Comparison of ENCODE assay signal across 29 mouse cellular contexts in genomic region chr3:84890983-84891382, GRCm38 (mm10).
DNase-seq lines count a peak whose midpoint lies in the region; ATAC-seq and TF ChIP-seq lines count a peak whose summit lies in the region.
"Had no signal": no experiment of that assay in that cellular context is flagged by ENCODE, and none has a peak within 500 bp of the region (broad histone marks: within the 10 kb centered on the region; RNA-seq: fewer than 3 reads in every experiment).

No protein-coding gene starts in this region.

- H3K9me3 ChIP-seq in heart, embryonic 12.5 days (replicated peaks) = no peaks in the 10 kb centered on the region
- no peaks in the 10 kb centered on the region for H3K9me3 ChIP-seq in stomach, postnatal 0 days (ENCODE audit: control insufficient read depth, low read length)
- H3K9me3 ChIP-seq: embryonic facial prominence, embryonic 10.5 days; embryonic facial prominence, embryonic 15.5 days; forebrain, embryonic 13.5 days; heart, embryonic 15.5 days; hindbrain, embryonic 10.5 days; hindbrain, embryonic 15.5 days; liver, embryonic 12.5 days; midbrain, embryonic 13.5 days; neural tube, embryonic 13.5 days had no signal

- no peak overlapping the region for H3K9ac ChIP-seq in heart, embryonic 12.5 days
- H3K9ac ChIP-seq in stomach, postnatal 0 days (ENCODE audit: low read length) = no peak overlapping the region
- H3K9ac ChIP-seq: embryonic facial prominence, embryonic 15.5 days; forebrain, embryonic 13.5 days; heart, embryonic 15.5 days; hindbrain, embryonic 15.5 days; liver, embryonic 12.5 days; midbrain, embryonic 13.5 days; neural tube, embryonic 13.5 days had no signal

- no peak overlapping the region for H3K4me2 ChIP-seq in heart, embryonic 12.5 days
- no peak overlapping the region for H3K4me2 ChIP-seq in stomach, postnatal 0 days (replicated peaks; ENCODE audit: low read depth)
- H3K4me2 ChIP-seq: embryonic facial prominence, embryonic 15.5 days; forebrain, embryonic 13.5 days; heart, embryonic 15.5 days; hindbrain, embryonic 15.5 days; liver, embryonic 12.5 days; midbrain, embryonic 13.5 days; neural tube, embryonic 13.5 days had no signal

- no peak for TF ChIP-seq CTCF in stomach, postnatal 0 days (IDR thresholded peaks at IDR 0.05; ENCODE audit: low read depth)

- TF ChIP-seq EP300 in stomach, postnatal 0 days (optimal IDR thresholded peaks at IDR 0.05) = no peak

- no peak overlapping the region for H3K4me3 ChIP-seq in heart, embryonic 12.5 days
- H3K4me3 ChIP-seq in stomach, postnatal 0 days (ENCODE audit: low read depth, low read length) = no peak overlapping the region
- H3K4me3 ChIP-seq: embryonic facial prominence, embryonic 10.5 days; embryonic facial prominence, embryonic 15.5 days; forebrain, embryonic 13.5 days; heart, embryonic 15.5 days; hindbrain, embryonic 10.5 days; hindbrain, embryonic 15.5 days; left cerebral cortex, adult 2 months; liver, embryonic 12.5 days; midbrain, embryonic 13.5 days; neural tube, embryonic 13.5 days had no signal

- ATAC-seq in heart, embryonic 12.5 days (ENCODE audit: insufficient number of reproducible peaks, low FRiP score) = no peak
- no peak for ATAC-seq in stomach, postnatal 0 days (ENCODE audit: low FRiP score, low TSS enrichment)
- ATAC-seq: CD4-positive, CD25-positive, alpha-beta regulatory T cell, adult 4 months; forebrain, embryonic 13.5 days; inflammation-experienced regulatory T-cells, adult 6 months; liver, embryonic 12.5 days; lung, postnatal 0 days; midbrain, embryonic 13.5 days had no signal

- 77% methylated on average over 5 of the region's 5 CpGs for WGBS in heart, embryonic 12.5 days
- WGBS in stomach, postnatal 0 days = 79% methylated on average over 5 of the region's 5 CpGs

- DNase-seq in adrenal gland, adult (ENCODE audit: inconsistent age in 2 of 2, low spot score in 1 of 2) = peak; percentile 75 to 91
- no peak for DNase-seq in adrenal gland, postnatal 4 days (ENCODE audit: low spot score in 2 of 2)
- peak; percentile 47 for DNase-seq in heart, postnatal 4 days
- DNase-seq in adrenal gland, postnatal 10 days = peak; percentile 72
- peak; percentile 27 for DNase-seq in stomach, postnatal 0 days (ENCODE audit: low spot score)
- no peak for DNase-seq in embryo, embryonic 9.5 days (ENCODE audit: extremely low spot score)
- no peak for DNase-seq in testis, postnatal 14 days (ENCODE audit: low spot score)
- DNase-seq: cerebellum, adult 11-12 months; cerebellum, postnatal 10 days; gastrocnemius, postnatal 10 days; kidney, adult 11 months; kidney, postnatal 14 days; lung, adult 18-20 months; right cerebral cortex, postnatal 4 days had no signal

- H3K36me3 ChIP-seq in heart, embryonic 12.5 days = no peaks in the 10 kb centered on the region; the same call in 1 of the 2 replicates
- H3K36me3 ChIP-seq in stomach, postnatal 0 days (ENCODE audit: control insufficient read depth, insufficient read depth, low read length) = no peaks in the 10 kb centered on the region
- H3K36me3 ChIP-seq: embryonic facial prominence, embryonic 15.5 days; heart, embryonic 15.5 days; hindbrain, embryonic 15.5 days; liver, embryonic 12.5 days; midbrain, embryonic 13.5 days; neural tube, embryonic 13.5 days had no signal

- no peak overlapping the region for H3K27ac ChIP-seq in heart, embryonic 12.5 days (ENCODE audit: poor library complexity, severe bottlenecking)
- H3K27ac ChIP-seq in stomach, postnatal 0 days (replicated peaks) = no peak overlapping the region
- H3K27ac ChIP-seq: embryonic facial prominence, embryonic 10.5 days; embryonic facial prominence, embryonic 15.5 days; forebrain, embryonic 13.5 days; heart, embryonic 15.5 days; hindbrain, embryonic 10.5 days; hindbrain, embryonic 15.5 days; left cerebral cortex, adult 2 months; liver, embryonic 12.5 days; macrophage; midbrain, embryonic 13.5 days; neural tube, embryonic 13.5 days had no signal

- H3K27me3 ChIP-seq in heart, embryonic 12.5 days (replicated peaks) = no peaks in the 10 kb centered on the region
- no peaks in the 10 kb centered on the region for H3K27me3 ChIP-seq in stomach, postnatal 0 days (ENCODE audit: control insufficient read depth, insufficient read depth, low read length)
- H3K27me3 ChIP-seq: embryonic facial prominence, embryonic 15.5 days; forebrain, embryonic 13.5 days; heart, embryonic 15.5 days; hindbrain, embryonic 15.5 days; liver, embryonic 12.5 days; midbrain, embryonic 13.5 days; neural tube, embryonic 13.5 days had no signal

- no peaks in the 10 kb centered on the region for H3K4me1 ChIP-seq in heart, embryonic 12.5 days (replicated peaks)
- no peaks in the 10 kb centered on the region for H3K4me1 ChIP-seq in stomach, postnatal 0 days (replicated peaks; ENCODE audit: control insufficient read depth, insufficient read depth)
- H3K4me1 ChIP-seq: embryonic facial prominence, embryonic 10.5 days; embryonic facial prominence, embryonic 15.5 days; forebrain, embryonic 13.5 days; heart, embryonic 15.5 days; hindbrain, embryonic 10.5 days; hindbrain, embryonic 15.5 days; midbrain, embryonic 13.5 days; neural tube, embryonic 13.5 days had no signal

Comparison
In these comparisons a context has a peak if more than half of its experiments do, and no peak if none do; other contexts are left out.
1. DNase-seq: peak in adrenal gland, adult (2 of 2), heart, postnatal 4 days (single experiment), adrenal gland, postnatal 10 days (single experiment) and stomach, postnatal 0 days (single experiment); none in adrenal gland, postnatal 4 days (0 of 2), embryo, embryonic 9.5 days (single experiment) and testis, postnatal 14 days (single experiment).